Mouse (Mus musculus): ENCODE results near the gene Ccl6.

DNA sequence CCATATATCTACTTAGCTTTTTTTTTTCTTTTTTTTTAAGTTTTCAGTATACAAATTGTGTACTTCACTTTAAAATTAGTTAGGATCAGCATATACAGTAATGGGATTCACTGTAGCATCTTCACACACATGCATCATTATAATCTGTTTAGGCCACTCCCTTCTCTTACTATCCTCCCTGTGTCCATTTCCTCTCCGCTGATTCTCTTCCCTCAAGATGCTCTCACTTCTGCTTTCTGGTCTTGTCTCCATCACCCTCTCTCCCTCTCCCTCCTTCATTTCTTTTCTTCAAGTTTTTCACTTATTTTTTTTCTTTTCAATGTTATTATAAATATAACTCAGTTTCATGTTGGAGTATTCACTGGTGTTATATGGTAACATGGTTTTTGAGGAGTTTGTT lies 26.1 kb upstream of the Ccl6 start:
- TF ChIP-seq POLR2A (IDR thresholded peaks at IDR 0.05; ENCODE audit: control insufficient read depth, extremely low read depth, insufficient read depth, low read length, poor library complexity) (no peak), CTCF (IDR thresholded peaks at IDR 0.05; ENCODE audit: borderline replicate concordance, control insufficient read depth, extremely low read depth, insufficient read depth, low read length, poor library complexity) (no peak)
